Mouse (Mus musculus) skeletal muscle tissue, adult 2 months (tissue): Measurements from ENCODE around the gene 6030468B19Rik.

Source experiments
- DNase-seq: peaks from one replicate; pipeline ENCODE4 v3.0.0-alpha.2; 2012; ENCODE audit warnings: low read depth, low spot score

Gene 6030468B19Rik

GRCm38 (mm10) chr11:117855360-117855759 is 57.9 kb downstream of the 6030468B19Rik start:
- no peak for DNase-seq

- no peak for DNase-seq
Observed at GRCm38 (mm10) chr11:117855975-117856374, 58.5 kb downstream of the 6030468B19Rik start.
